Mouse (Mus musculus) WW6 (cell line): ENCODE data around the gene Tent4a.

Experiments used
- DNase-seq: peaks from one replicate; pipeline ENCODE4 v3.0.0-alpha.2; 2013; ENCODE audit warnings: low read depth, low spot score

Tent4a gene

GRCm38 (mm10) chr13:69523444-69524157, 10.8 kb downstream of the Tent4a start:
- DNase-seq = no peak

DNA sequence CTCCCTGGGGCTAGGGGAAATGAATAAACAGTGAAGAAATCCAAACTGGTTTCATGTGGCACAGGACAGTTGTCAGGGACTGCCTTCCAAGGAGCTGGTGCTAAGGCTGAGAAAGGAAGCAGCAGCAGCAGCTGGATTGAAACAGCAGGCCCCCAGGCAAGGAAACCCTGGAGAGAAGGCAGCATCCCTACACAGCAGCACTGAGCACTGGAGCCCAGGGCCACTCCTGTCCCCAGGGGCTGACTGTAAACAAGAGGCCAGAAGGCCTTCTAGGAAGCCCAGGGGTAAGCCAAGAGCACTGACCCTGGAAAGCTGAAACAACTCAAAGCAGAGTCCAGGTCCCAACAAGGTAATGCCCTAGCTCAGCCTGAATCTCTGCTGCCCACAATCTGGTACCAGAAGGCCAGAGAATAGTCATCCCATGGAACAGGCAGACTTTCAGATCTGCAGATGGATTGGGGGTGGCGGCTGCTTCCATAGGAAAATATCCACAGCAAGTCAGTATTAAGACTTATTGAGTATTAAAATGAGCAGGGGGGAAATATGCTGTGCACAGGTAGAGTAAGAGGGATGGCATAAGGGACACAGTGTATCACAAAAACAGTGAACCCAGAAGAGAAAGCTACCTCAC, 12.1 kb downstream of the Tent4a start:
- no peak for DNase-seq

- DNase-seq = no peak
Observed at GRCm38 (mm10) chr13:69519137-69519536, 15.3 kb downstream of the Tent4a start.

DNA sequence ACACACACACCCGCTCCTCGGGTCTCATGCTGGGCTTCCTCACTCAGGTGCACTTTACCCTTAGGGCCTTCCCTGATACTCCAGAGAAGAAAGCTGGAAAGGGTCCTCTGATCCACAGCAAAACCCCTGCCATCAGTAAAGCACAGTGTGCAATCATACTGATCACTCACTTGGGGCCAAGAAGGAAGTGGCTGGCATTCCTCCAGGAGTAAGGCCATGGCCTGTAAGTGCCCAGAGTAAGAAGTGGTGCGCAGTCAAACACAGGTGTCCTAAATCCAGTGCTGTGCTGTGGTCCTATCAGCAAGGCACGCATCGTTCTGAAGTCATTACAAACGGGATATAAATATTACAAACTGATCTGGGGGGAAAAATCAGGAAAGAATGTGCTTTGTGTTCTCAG, 17.0 kb downstream of the Tent4a start:
- DNase-seq = no peak

- no peak for DNase-seq
Observed at GRCm38 (mm10) chr13:69515091-69515490, 19.3 kb downstream of the Tent4a start.

DNA sequence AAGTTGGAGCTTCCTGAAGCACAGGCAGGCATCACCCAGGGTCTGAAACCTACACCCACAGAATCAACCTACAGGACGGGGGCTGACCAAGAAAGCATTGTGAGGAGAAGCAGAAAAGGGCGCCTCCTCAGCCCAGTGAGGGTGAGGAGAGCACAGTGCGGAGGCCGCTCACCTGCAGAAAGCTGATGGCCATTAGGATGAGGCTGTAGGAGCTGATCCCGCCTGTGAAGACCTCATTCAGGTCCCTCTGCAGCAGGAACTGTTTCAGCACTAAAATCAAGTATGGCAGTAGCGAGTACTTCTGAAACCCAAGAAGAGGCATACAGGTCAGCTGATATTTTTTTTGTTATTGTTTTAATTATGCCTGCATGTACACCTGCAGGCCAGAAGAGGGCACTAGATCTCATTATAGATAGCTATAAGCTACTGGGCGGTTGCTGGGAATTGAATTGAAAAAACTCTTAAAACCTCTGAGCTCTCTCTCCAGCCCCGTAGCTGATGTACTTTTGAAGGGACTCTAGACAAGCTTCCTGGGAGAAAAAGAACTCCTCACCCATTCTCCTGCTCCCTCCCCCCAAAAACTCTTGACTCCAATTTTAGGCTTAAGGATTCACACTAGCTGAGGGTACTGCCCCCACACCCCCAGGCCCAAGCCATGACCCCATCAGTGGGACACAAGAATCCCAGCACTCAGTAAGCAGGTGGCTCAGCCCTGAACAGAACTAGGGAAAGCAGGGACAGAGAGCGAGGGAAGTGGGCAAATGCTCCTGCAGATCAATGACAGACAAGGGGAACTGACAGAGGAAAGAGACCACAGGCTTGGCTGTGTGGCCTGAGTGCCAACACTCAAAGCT, 24.8 kb downstream of the Tent4a start:
- no peak for DNase-seq

DNA sequence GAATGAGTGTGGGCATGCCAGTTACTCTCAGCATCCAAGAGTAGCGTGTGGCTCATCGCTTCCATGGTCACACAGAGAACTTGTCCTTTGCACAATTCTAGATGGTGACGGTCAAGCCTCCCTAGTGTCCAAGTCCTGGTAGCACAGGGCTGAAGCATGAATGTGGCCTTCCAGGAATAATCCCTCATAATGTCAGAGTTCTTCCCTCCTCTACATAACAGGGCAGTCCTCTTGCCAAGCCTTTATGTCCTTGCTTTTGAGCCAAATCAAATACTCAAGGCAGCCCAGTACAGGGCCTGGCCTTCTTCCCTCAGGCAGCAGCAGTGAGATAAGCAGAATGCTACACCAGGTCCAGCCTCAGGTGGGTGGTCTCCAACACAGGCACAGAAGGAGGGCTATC, 26.8 kb downstream of the Tent4a start:
- no peak for DNase-seq

DNA sequence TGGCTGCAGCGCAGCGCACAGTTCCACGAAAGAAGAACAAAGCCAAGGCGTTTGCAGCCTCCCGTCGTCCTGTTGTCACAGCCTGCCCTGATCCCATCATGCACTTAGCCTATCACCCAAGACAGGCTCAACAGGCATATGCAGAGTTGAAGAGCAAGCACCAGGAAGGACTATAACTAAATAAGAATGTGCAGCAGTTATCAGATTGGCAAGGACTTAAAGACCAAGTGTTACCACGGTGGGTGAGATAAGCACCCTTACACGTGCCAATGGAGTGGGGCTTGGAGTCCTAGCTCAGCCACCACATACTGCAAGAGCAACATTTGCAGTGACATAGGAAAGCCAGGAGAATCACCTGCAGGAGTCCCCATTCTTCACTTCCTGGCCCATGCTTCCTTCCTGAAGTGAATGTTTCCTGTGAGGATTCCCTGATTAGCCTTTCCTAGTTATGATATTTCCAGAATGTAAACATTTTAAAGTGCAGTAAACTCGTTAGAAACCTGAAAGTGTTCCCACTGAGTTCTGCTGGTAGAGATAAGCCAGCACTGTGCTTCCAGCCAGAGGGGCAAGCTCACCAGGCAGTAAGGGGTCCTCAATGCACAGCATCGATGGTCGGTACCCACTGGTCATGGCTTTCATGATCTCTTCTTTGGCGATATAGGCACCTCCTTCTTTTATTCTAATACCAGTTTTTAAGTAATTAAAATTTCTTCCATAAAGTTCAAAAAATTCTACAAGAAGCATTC, 27.9 kb downstream of the Tent4a start:
- DNase-seq = no peak

DNA sequence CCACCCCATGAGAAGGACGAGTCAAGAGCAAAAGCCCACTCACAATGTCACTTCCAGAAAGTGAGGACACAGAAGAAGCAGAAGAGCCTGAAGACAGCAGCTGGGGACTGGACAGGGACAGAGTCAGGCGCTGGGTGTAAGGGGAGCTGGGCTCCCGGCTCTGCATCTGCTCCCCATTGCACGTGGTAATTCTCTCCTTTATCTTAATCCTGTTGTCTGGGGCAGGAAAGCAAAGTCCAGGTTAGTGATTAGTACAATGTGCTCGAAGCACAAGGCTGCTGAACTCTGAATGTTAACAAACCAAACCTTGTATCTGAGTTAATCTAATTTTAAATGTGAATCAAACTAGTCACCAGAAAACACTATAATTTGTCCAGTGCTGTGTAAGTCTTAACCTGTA, 31.6 kb downstream of the Tent4a start:
- no peak for DNase-seq

GRCm38 (mm10) chr13:69502157-69502750, 32.2 kb downstream of the Tent4a start:
- no peak for DNase-seq

GRCm38 (mm10) chr13:69498276-69498675, 36.1 kb downstream of the Tent4a start:
- no peak for DNase-seq

DNA sequence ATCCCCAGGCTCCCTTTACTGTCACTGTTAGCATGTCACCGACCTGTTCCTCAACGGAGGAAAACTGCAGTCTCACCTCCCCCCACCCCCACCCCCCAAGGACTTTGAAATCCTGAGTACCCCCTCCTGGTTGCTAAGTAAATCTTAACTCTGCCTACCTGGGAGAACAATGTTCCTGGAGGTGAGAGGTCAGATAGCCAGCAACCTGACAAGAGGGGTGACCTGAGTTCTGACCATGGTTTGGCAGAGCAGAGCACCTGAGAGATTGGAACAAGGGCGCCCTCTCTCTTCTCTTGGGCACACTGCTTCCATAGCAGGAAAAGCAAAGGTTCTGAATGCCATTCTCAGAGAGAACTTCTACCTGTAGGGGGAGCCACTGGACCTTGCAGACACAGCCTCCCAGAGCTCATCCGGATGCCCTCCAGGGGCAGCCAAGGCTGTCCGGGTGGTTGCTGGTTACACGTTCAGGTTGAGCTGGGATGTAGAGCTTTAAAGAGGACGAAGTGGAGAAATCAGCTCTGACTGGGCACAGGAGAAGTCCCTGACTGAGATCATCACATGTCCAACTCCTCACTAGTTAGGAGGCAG, 41.4 kb downstream of the Tent4a start:
- peak; percentile 65 for DNase-seq

DNA sequence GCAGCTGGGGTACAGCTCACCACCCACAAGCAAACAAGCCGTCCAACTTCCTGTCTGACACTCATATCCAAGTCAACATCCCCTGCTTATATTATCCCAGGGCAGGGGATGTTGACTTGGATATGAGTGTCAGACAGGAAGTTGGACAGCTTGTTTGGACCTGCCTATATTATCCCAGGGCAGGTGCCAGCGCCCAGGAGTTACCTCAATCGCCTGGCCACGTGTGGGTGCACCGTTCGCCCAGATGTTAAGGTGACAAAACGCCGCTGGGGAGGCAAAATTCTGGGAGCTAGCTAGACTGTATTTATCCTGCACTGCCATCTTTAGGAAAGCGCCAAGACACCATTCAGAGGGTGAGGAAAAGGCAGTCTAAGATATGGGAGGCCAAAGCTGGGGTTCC, 44.6 kb downstream of the Tent4a start:
- no peak for DNase-seq

DNA sequence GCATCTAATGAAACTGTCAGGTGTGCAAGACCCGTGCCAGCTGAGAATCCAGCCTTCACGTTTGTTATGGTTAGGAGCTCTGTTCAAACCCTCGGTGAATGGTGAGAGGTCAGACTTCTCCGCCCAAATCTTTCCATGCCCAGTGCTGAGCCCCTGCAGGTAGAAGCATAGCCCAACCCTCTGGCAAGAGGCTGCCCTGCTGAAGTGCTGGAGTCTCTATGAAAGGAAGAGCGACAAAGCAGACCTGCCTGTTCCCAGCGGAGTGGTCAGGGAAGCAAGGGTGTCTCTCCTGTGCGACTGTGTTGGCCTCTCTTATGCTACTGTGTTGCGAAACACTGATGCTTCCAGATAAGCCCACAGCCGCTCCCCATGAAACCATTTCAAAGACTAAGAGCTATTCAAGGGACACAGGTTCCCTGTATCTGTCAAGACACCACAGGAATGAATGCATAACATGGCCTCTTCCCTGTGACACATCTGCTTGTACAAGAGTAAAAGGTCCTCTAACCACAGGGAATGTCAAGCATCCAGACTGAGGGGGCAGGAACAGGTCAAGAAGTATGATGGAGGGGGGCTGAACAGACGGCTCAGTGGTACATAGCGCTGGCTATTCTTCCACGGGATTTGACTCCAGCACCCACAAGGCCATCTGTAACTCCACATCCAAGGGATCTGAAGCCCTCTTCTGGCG, 45.7 kb downstream of the Tent4a start:
- DNase-seq = no peak

GRCm38 (mm10) chr13:69487611-69488275, 46.7 kb downstream of the Tent4a start:
- DNase-seq = no peak

DNA sequence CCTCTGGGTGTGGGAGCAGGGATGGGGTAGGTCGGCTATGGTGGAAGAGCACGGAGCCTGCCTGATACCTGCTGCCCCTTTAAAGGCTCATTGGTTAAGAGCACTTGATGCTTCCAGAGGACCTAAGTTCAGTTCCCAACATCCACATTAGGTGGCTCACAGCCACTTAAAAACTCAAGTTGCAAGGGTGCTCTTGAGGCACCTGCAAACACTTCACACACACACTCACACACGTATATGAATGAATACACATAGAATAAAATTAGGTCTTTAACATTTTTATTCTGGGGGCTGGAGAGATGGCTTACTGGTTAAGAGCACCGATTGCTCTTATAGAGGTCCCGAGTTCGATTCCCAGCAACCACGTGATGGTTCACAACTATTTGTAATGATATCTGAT, 47.3 kb downstream of the Tent4a start:
- no peak for DNase-seq

GRCm38 (mm10) chr13:69485833-69486232, 48.6 kb downstream of the Tent4a start:
- DNase-seq = no peak

DNA sequence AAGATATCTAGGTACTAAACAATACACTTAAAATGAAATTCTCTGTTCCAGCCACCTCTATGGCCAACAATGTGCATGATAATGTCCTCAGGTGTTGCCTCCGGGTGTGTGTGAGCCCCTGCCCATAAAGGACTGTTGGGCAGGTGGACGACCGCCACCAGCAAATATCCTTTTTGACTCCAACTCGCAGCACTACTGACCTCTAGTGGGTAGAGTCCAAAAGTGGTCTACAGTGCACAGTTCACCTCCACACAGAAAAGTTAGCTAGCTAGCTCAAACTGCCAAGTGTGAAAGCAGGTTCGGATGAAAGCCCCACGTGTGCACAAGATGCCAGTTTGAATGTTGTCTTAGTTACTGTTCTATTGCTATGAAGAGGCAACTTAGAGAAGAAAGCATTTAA, 49.1 kb downstream of the Tent4a start:
- DNase-seq = peak; percentile 26

DNA sequence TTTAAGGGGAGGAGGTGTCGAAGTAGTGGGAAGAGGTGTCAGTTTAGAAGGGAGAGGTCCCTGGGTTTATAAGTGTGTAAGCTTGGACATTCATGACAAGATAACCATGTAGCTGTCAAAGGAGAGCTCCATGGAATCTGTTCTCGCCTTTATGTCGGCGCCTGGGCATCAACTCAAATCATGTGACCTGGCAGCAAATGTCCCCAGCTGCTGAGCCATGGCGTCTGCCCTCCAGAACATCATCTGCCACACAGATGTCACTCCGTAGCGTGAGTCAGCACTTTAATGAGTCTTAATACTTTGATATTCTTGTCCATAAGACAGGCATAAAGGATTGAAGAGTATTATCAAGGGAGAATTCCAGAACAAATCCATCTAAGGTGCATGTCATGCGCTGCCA, 51.7 kb downstream of the Tent4a start:
- DNase-seq = no peak
